Mouse (Mus musculus) liver, embryonic 14.5 days (tissue): ENCODE measurements around the gene Zfp609. TPM values are rescaled to one million over a fixed set of nuclear protein-coding genes. Genes with fewer than 3 reads are reported as not detected.
A peak's percentile ranks its signal among the peaks of the same experiment; 100 is the strongest.

Experiments used
- ATAC-seq: fragments of 200-750 bp; cut with Nextera tagmentation; 2 replicates; pipeline ENCODE4 v1.8.0; 2017; ENCODE audit warnings: moderate number of reproducible peaks, mild to moderate bottlenecking, moderate library complexity; ENCODE audit not compliant: insufficient read depth
- DNase-seq, 3 experiments: peaks; one replicate each; pipeline ENCODE4 v3.0.0-alpha.2; 2012 to 2013; ENCODE audit warnings: low read depth in 3 of 3, low spot score in 3 of 3
- H3K27ac ChIP-seq: fragments of 300-500 bp; sonication (generic); 2 replicates; pipeline ENCODE4 v1.5.1; 2014; ENCODE audit warnings: moderate library complexity, mild to moderate bottlenecking, control low read depth, inconsistent platforms
- H3K27me3 ChIP-seq: fragments of 300-500 bp; sonication (generic); 2 replicates; pipeline ENCODE4 v1.6.1; 2014; ENCODE audit warnings: mild to moderate bottlenecking, low read length, moderate library complexity; ENCODE audit not compliant: control insufficient read depth, insufficient read depth
- H3K36me3 ChIP-seq: fragments of 300-500 bp; sonication (generic); replicated peaks from 2 replicates; pipeline ENCODE4 v1.6.1; 2014; ENCODE audit warnings: low read depth; ENCODE audit not compliant: control insufficient read depth, insufficient read depth
- H3K4me1 ChIP-seq, 2 experiments: fragments of 200-500 bp in 1 of 2; fragments of 300-500 bp in 1 of 2; sonication (generic) in 1 of 2; replicated peaks; 2 replicates each; pipeline ENCODE4 v1.6.1; 2012 to 2014; ENCODE audit warnings: antibody characterized with exemption in 1 of 2, inconsistent platforms in 1 of 2, low read length in 1 of 2; ENCODE audit not compliant: control insufficient read depth in 2 of 2, insufficient read depth in 2 of 2
- H3K4me2 ChIP-seq: fragments of 300-500 bp; sonication (generic); 2 replicates; pipeline ENCODE4 v1.6.1; 2014; ENCODE audit warnings: low read depth, mild to moderate bottlenecking, control low read depth, moderate library complexity
- H3K4me3 ChIP-seq, 2 experiments: fragments of 200-500 bp in 1 of 2; fragments of 300-500 bp in 1 of 2; sonication (generic) in 1 of 2; 2 replicates each; pipeline ENCODE4 v1.5.1; 2012 to 2014; ENCODE audit warnings: low read depth in 2 of 2, low read length in 2 of 2, mild to moderate bottlenecking in 2 of 2, control low read depth in 1 of 2, inconsistent platforms in 1 of 2, moderate library complexity in 1 of 2; ENCODE audit not compliant: insufficient read depth in 1 of 2
- H3K9ac ChIP-seq: fragments of 300-500 bp; sonication (generic); replicated peaks from 2 replicates; pipeline ENCODE4 v1.6.1; 2014; ENCODE audit warnings: mild to moderate bottlenecking, control low read depth, moderate library complexity
- H3K9me3 ChIP-seq: fragments of 300-500 bp; sonication (generic); 2 replicates; pipeline ENCODE4 v1.6.1; 2016; ENCODE audit warnings: low read length, mixed read lengths; ENCODE audit not compliant: control insufficient read depth
- CTCF ChIP-seq: IDR thresholded peaks from 2 replicates; pipeline ENCODE4 v1.5.1; 2016; ENCODE audit warnings: antibody characterized with exemption, low read depth, control low read depth
- EP300 ChIP-seq: IDR thresholded peaks from 2 replicates; pipeline ENCODE4 v1.6.1; 2016; ENCODE audit warnings: antibody characterized with exemption, low read depth
- WGBS: fragments of 180-500 bp; shearing (Covaris S2); extraction: QIAGEN DNeasy Blood & Tissue Kit; methylation state at CpG from one replicate; pipeline ENCODE4 v1.1.7; 2014; ENCODE audit not compliant: insufficient replicate concordance; 5-methylcytosine and 5-hydroxymethylcytosine counted together
- polyA plus RNA-seq, 2 experiments: library from polyadenylated mRNA; depleted of rRNA in 1 of 2; stranded (reverse) in 1 of 2; unstranded in 1 of 2; fragments of >200 nt; fragmentation: Nextera tagmentation in 1 of 2; extraction: Ambion mirVana in 1 of 2; gene quantifications; 2 replicates each; pipeline versions ENCODE4 v1.2.1 to v1.2.3; 2012 to 2014

Zfp609 gene
- polyA plus RNA-seq, 2 experiments: 1.1 to 2.7 TPM

GRCm38 (mm10) chr9:65828016-65828403, 646 bp upstream of the Zfp609 start:
- ATAC-seq (no peak), DNase-seq (no peak)
- WGBS: 1% methylated on average over 13 of the region's 13 CpGs
- Histone ChIP-seq H3K9me3 (no peaks in the 10 kb centered on the region), H3K36me3 (no peaks in the 10 kb centered on the region), H3K4me1 (peaks cover 36 to 39% of the 10 kb centered on the region in 2 experiments), H3K4me2 (peak overlapping the region; percentile 90), H3K27ac (peak overlapping the region; percentile 84), H3K27me3 (no peaks in the 10 kb centered on the region), H3K4me3 (peak overlapping the region; percentile 72 to 74), H3K9ac (peak overlapping the region; percentile 81)
- TF ChIP-seq EP300 (no peak), CTCF (no peak)

- Histone ChIP-seq H3K4me3 (peak overlapping the region; percentile 68 to 72), H3K27ac (peak overlapping the region; percentile 84), H3K9ac (peak overlapping the region; percentile 81), H3K9me3 (no peaks in the 10 kb centered on the region), H3K36me3 (no peaks in the 10 kb centered on the region), H3K4me1 (peaks cover 43% of the 10 kb centered on the region in 2 experiments), H3K27me3 (no peaks in the 10 kb centered on the region), H3K4me2 (peak overlapping the region; percentile 90)
- TF ChIP-seq EP300 (no peak), CTCF (no peak)
- WGBS: 1% methylated on average over 31 of the region's 31 CpGs
- DNase-seq (peak in 2 of 3 experiments; percentile 53 to 57), ATAC-seq (peak; percentile 38)
Measured at GRCm38 (mm10) chr9:65826588-65827343, 598 bp downstream of the Zfp609 start.

GRCm38 (mm10) chr9:65826226-65826587, 1.2 kb downstream of the Zfp609 start:
- Histone ChIP-seq H3K36me3 (no peaks in the 10 kb centered on the region), H3K4me3 (peak overlapping the region; percentile 68 to 72), H3K9me3 (no peaks in the 10 kb centered on the region), H3K27ac (peak overlapping the region; percentile 84), H3K27me3 (no peaks in the 10 kb centered on the region), H3K4me2 (peak overlapping the region; percentile 90), H3K4me1 (peaks cover 43% of the 10 kb centered on the region in 2 experiments), H3K9ac (peak overlapping the region; percentile 81)
- WGBS: 0% methylated on average over 4 of the region's 4 CpGs
- ATAC-seq (peak; percentile 47), DNase-seq (peak in 1 of 3 experiments; percentile 44)
- TF ChIP-seq EP300: no peak; the same call in 1 of the 2 replicates
- TF ChIP-seq CTCF: no peak

- H3K9me3 ChIP-seq: no peaks in the 10 kb centered on the region
- peak overlapping the region in 1 of 2 experiments; percentile 12; a peak in 1 of 4 replicates for H3K4me3 ChIP-seq
- no peak for TF ChIP-seq CTCF
- TF ChIP-seq EP300: no peak
- H3K9ac ChIP-seq: peak overlapping the region; percentile 34; the same call in 1 of the 2 replicates
- ATAC-seq (no peak), DNase-seq (no peak)
- peak overlapping the region; percentile 54 for H3K4me2 ChIP-seq
- H3K27me3 ChIP-seq: no peaks in the 10 kb centered on the region
- WGBS: 51% methylated on average over 10 of the region's 10 CpGs
- no peaks in the 10 kb centered on the region for H3K36me3 ChIP-seq
- peak overlapping the region; percentile 21; the same call in 1 of the 2 replicates for H3K27ac ChIP-seq
- peaks cover 39 to 43% of the 10 kb centered on the region in 2 experiments for H3K4me1 ChIP-seq
Measured at GRCm38 (mm10) chr9:65823716-65824462, 3.5 kb downstream of the Zfp609 start.

DNA sequence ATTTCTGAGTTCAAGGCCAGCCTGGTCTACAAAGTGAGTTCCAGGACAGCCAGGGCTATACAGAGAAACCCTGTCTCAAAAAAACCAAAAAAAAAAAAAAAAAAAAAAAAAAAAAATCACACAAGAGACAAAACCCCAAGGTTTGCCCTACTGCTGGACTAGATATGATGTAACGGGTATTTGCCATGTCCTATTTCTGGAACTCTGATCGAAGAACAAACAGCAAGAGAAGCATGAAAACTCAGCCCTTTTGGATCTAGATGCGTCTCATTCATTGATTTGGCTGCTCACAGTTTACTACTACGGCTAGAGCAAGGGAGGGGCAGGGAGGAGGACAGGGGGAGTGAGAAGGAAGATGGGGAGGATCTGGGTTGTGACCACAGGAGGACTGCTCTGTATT, 5.4 kb downstream of the Zfp609 start:
- H3K27ac ChIP-seq: no peak overlapping the region
- peaks cover 34 to 35% of the 10 kb centered on the region in 2 experiments for H3K4me1 ChIP-seq
- no peak overlapping the region for H3K9ac ChIP-seq
- no peaks in the 10 kb centered on the region for H3K9me3 ChIP-seq
- WGBS: 50% methylated on average over 4 of the region's 4 CpGs
- DNase-seq (no peak), ATAC-seq (no peak)
- H3K4me2 ChIP-seq: no peak overlapping the region
- no peak for TF ChIP-seq CTCF
- no peak for TF ChIP-seq EP300
- no peak overlapping the region for H3K4me3 ChIP-seq
- no peaks in the 10 kb centered on the region for H3K36me3 ChIP-seq
- no peaks in the 10 kb centered on the region for H3K27me3 ChIP-seq
